Mouse (Mus musculus) limb, embryonic 14.5 days (tissue): Measurements from ENCODE around the gene Stard9. TPM values are rescaled to one million over a fixed set of nuclear protein-coding genes. Genes with fewer than 3 reads are reported as not detected.
A peak's percentile ranks its signal among the peaks of the same experiment; 100 is the strongest.

Source experiments
- ATAC-seq: fragments of 200-750 bp; cut with Nextera tagmentation; 2 replicates; pipeline ENCODE4 v1.8.0; 2017; ENCODE audit warnings: low read depth, moderate number of reproducible peaks, moderate TSS enrichment; ENCODE audit not compliant: low FRiP score
- DNase-seq: peaks from one replicate; pipeline ENCODE4 v3.0.0-alpha.2; 2015; ENCODE audit warnings: low spot score
- H3K27ac ChIP-seq: fragments of 300-500 bp; sonication (generic); replicated peaks from 2 replicates; pipeline ENCODE4 v1.5.1; 2014; ENCODE audit warnings: low read depth, mild to moderate bottlenecking, low read length, moderate library complexity, mixed read lengths
- H3K27me3 ChIP-seq: fragments of 300-500 bp; sonication (generic); 2 replicates; pipeline ENCODE4 v1.6.1; 2014; ENCODE audit warnings: low read length, mixed read lengths; ENCODE audit not compliant: control insufficient read depth, insufficient read depth
- H3K36me3 ChIP-seq: fragments of 300-500 bp; sonication (generic); 2 replicates; pipeline ENCODE4 v1.6.1; 2014; ENCODE audit warnings: mild to moderate bottlenecking, low read length, moderate library complexity, mixed read lengths; ENCODE audit not compliant: control insufficient read depth, insufficient read depth
- H3K4me1 ChIP-seq: fragments of 300-500 bp; sonication (generic); 2 replicates; pipeline ENCODE4 v1.6.1; 2014; ENCODE audit warnings: antibody characterized with exemption, low read length, mixed read lengths; ENCODE audit not compliant: control insufficient read depth, insufficient read depth
- H3K4me2 ChIP-seq: fragments of 300-500 bp; sonication (generic); replicated peaks from 2 replicates; pipeline ENCODE4 v1.6.1; 2014; ENCODE audit warnings: low read depth, mild to moderate bottlenecking, low read length, moderate library complexity; ENCODE audit not compliant: severe bottlenecking
- H3K4me3 ChIP-seq: fragments of 300-500 bp; sonication (generic); replicated peaks from 2 replicates; pipeline ENCODE4 v1.5.1; 2014; ENCODE audit warnings: low read length
- H3K9ac ChIP-seq: fragments of 300-500 bp; sonication (generic); 2 replicates; pipeline ENCODE4 v1.6.1; 2014; ENCODE audit warnings: mild to moderate bottlenecking, low read depth, low read length, moderate library complexity; ENCODE audit not compliant: severe bottlenecking
- H3K9me3 ChIP-seq: fragments of 300-500 bp; sonication (generic); 2 replicates; pipeline ENCODE4 v1.6.1; 2016; ENCODE audit warnings: low read length; ENCODE audit not compliant: control insufficient read depth
- POLR2A ChIP-seq: fragments of 200-500 bp; IDR thresholded peaks from 2 replicates; pipeline ENCODE4 v1.8.0; 2012; ENCODE audit warnings: inconsistent platforms, mild to moderate bottlenecking, moderate library complexity, borderline replicate concordance; ENCODE audit not compliant: insufficient read depth, insufficient read length; ENCODE audit errors: extremely low read depth
- WGBS: fragments of 180-500 bp; shearing (Covaris S2); extraction: QIAGEN DNeasy Blood & Tissue Kit; methylation state at CpG from one replicate; pipeline ENCODE4 v1.1.7; 2014; 5-methylcytosine and 5-hydroxymethylcytosine counted together
- polyA plus RNA-seq, 2 experiments: library from polyadenylated mRNA; depleted of rRNA in 1 of 2; stranded (reverse) in 1 of 2; unstranded in 1 of 2; fragments of >200 nt; fragmentation: Nextera tagmentation in 1 of 2; extraction: Ambion mirVana in 1 of 2; gene quantifications; 2 replicates each; pipeline versions ENCODE4 v1.2.1 to v1.2.3; 2012 to 2014

Stard9 gene
- polyA plus RNA-seq, 2 experiments = 10.7 to 25.4 TPM

DNA sequence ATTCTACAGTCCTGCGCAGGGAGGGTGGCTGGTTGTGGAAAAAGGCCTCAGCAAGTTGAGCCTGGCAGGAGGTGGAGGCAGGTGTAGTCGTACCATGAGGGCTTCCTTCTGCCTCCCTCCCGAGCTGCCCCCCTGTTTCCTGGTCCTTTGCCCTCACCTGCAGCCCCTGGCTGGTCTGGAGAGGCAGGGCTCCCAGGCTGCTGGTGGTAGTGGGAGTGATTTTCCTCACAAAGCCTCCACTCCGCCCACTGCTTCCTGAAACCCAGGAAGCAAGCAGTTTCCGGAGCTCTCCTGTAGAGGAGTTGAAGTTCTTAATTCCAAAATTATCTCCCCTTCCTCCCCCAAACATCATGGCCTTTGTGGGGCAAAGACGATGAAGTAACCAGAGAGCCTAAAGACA, 95.3 kb downstream of the Stard9 start:
- H3K4me1 ChIP-seq = peaks cover 8% of the 10 kb centered on the region
- DNase-seq = no peak
- WGBS = 84% methylated on average over 6 of the region's 6 CpGs

DNA sequence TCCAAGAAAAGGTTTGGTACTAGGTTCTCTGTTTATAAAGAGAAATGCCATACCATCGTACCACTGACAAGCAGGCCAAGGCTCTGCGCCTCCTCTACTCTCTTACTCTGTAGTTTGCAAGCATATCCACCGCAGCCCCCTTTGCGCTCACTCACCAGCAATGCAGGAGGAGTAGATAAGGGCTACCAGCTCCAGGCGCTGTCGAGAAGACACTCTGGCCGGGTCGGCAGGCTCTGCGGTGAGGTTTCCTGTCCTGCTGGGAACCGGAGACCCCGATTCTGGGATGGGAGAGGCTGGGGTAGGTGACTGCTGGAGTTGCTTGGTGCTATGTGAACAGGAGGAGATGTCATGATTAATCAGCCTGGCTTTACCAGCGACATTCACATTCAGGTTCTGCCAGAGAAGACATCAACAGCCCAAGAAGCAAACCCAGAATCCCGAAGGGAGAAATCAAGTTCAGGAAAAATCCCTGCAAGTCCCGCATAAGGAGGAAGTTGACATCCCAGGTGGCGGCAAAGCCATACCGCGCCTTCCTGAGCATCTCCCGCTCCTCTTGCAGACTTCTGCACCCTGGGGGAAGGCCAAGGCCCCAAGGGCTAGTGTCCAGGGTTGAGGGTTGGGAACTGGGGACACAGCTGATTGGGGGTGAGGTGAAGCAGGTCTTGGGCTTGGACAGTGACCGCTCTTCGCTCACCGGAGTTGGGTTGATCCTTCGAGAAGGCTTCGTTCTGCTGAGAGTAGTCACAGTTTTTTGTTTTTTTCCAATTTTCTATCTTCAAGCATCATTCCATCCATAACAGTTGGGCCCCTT, 101.1 kb downstream of the Stard9 start:
- no peak for TF ChIP-seq POLR2A
- Histone ChIP-seq H3K27ac (no peak overlapping the region), H3K4me1 (peaks cover 27% of the 10 kb centered on the region), H3K36me3 (peaks cover 41% of the 10 kb centered on the region), H3K9ac (peak overlapping the region; percentile 86), H3K9me3 (no peaks in the 10 kb centered on the region), H3K4me2 (peak overlapping the region; percentile 96), H3K4me3 (peak overlapping the region; percentile 89), H3K27me3 (no peaks in the 10 kb centered on the region)
- WGBS = 7% methylated on average over 23 of the region's 23 CpGs
- DNase-seq (no peak), ATAC-seq (no peak)

More for the DNA sequence above, 95.3 kb downstream of the Stard9 start:
- no peak for TF ChIP-seq POLR2A
- peaks cover 94% of the 10 kb centered on the region for H3K36me3 ChIP-seq
- no peak overlapping the region for H3K4me3 ChIP-seq
- H3K27ac ChIP-seq = no peak overlapping the region
- H3K9me3 ChIP-seq = no peaks in the 10 kb centered on the region
- no peaks in the 10 kb centered on the region for H3K27me3 ChIP-seq
- no peak overlapping the region for H3K9ac ChIP-seq
- no peak for ATAC-seq
- H3K4me2 ChIP-seq = no peak overlapping the region

DNA sequence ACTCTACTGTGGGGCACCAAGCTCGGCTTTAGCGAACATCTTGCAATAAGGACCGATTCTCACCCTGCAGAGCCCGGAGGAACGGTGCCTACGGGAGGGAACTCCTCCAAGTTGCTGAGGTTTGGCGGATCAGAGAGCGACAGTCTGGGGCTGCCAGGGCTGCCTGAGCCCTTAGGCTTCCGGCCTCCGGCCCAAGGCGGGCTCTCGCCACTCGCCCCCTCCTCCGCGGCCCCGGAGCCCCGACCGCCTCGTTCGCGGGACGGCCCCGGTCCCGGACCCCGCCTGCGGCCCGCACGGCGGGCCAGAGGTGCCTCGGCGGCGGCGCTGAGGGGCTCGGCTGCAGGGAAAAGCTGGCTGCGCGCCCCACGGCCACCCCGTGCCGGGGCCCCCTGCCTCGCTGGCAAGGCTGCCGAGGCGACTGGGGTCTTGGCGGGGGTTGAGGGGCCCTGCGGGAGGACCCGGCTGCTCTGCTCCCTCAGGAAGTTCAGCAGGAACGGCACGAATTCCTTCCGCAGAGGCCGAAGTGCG, 101.8 kb downstream of the Stard9 start:
- H3K27ac ChIP-seq = peak overlapping the region; percentile 89
- peaks cover 34% of the 10 kb centered on the region for H3K36me3 ChIP-seq
- no peak; the same call in 1 of the 2 replicates for ATAC-seq
- H3K27me3 ChIP-seq = no peaks in the 10 kb centered on the region
- peak overlapping the region; percentile 96 for H3K4me2 ChIP-seq
- no peak for TF ChIP-seq POLR2A
- H3K9me3 ChIP-seq = no peaks in the 10 kb centered on the region
- no peak for DNase-seq
- WGBS = under 1% methylated on average over 31 of the region's 50 CpGs
- peak overlapping the region; percentile 89 for H3K4me3 ChIP-seq
- peak overlapping the region; percentile 86 for H3K9ac ChIP-seq
- H3K4me1 ChIP-seq = peaks cover 27% of the 10 kb centered on the region

DNA sequence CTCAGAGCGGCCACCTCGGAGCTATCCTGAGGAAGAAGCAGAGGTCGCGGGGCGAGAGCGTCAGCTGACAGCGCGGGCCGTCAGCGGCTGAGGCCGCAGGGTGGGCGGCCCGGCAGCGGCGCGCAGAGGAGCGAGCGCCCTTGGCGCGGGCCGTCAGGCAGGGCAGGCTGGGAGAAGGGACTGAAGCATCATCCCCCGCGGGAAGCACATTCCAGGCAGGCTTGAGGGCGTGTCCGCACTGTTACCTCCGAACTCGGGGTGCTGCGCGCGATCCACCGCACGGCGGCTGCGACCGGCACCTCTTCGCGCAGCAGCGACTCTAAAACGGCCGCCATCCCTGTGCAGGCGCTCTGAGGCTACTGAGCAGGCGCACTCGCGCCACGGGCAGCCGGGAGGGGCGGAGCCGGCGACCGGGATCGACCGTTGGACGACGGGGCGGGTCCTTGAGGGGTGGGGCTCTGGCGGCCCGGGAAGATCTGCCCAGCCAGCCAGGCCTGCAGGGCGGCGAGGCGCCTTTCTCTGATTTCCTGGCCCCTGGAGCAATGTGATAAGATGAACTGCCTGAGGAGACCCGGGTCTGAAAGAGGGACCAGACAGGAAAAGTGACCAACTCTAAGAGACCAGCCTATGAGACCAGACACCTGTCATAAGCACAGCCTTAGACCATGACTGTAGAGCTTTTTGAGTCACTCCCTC, 102.4 kb downstream of the Stard9 start:
- no peaks in the 10 kb centered on the region for H3K9me3 ChIP-seq
- H3K9ac ChIP-seq = peak overlapping the region; percentile 86
- H3K4me1 ChIP-seq = peaks cover 27% of the 10 kb centered on the region
- TF ChIP-seq POLR2A = peak; percentile 84; the same call in 1 of the 2 replicates
- DNase-seq (peak; percentile 93), ATAC-seq (peak; percentile 98)
- whole genome bisulfite sequencing = 0% methylated on average over 44 of the region's 61 CpGs
- peak overlapping the region; percentile 89 for H3K27ac ChIP-seq
- peak overlapping the region; percentile 96 for H3K4me2 ChIP-seq
- H3K4me3 ChIP-seq = peak overlapping the region; percentile 89
- no peaks in the 10 kb centered on the region for H3K27me3 ChIP-seq
- H3K36me3 ChIP-seq = peaks cover 28% of the 10 kb centered on the region

DNA sequence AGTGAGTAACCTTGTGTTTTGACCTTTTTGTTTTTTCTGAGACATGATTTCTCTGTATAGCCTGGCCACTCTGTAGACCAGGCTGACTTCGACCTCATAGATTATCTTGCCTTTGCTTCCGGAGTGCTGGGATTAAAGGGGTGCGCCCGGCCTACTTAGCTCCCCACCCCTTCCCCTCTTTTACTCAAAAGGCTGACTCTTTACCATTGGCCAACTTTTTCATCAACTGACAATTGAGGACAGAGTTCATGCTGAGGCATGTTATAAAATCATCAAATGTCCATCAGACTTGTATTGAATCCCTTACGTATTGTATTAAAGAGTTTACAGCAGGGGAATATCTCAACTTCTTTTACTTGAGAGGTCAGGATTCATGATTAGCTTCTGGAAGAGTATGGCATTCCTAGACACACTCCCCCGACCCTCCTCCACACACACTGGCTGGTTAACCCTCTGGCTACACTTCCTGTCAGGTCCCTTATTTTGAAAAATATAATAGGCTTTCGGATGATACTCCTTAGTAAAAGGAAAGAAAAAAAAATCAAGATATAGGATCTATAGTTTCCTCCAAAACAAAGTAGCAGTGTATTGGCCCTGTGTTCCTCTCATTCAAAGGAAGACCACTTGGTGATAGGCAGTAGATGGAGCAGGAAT, 103.1 kb downstream of the Stard9 start:
- Histone ChIP-seq H3K4me1 (peaks cover 27% of the 10 kb centered on the region), H3K4me3 (peak overlapping the region; percentile 89), H3K9me3 (no peaks in the 10 kb centered on the region), H3K9ac (peak overlapping the region; percentile 86; the same call in 1 of the 2 replicates), H3K27me3 (no peaks in the 10 kb centered on the region), H3K36me3 (peaks cover 21% of the 10 kb centered on the region), H3K27ac (peak overlapping the region; percentile 89; the same call in 1 of the 2 replicates), H3K4me2 (peak overlapping the region; percentile 96)
- ATAC-seq (no peak), DNase-seq (no peak)
- WGBS = 49% methylated on average over 7 of the region's 7 CpGs
- no peak for TF ChIP-seq POLR2A
